Mouse (Mus musculus): ENCODE data around the gene Gal3st2. TPM values are rescaled to one million over a fixed set of nuclear protein-coding genes. Genes with fewer than 3 reads are reported as not detected.
"Not testable (repeated sequence)": the region's sequence is repeated elsewhere in the genome, so short reads cannot be mapped to it uniquely, and the experiment has no call there.

The Gal3st2 gene
- polyA plus RNA-seq, 1 experiment from 2014 or later: not detected

DNA sequence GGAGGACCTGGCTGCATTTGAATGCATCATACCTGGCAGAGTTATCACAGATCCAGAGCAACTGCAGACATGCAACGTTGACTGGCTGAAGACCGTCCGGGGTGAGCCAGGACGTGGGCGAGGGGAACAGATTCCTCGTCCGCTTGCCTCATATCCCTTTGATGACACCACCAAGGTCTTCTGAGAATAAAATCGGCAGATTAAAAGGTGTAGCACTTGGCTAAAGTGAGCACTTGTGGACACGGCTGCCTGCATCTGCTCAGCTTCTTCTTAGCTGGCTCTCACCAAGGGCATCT is 34.6 kb upstream of the Gal3st2 start:
- H3K36me3 ChIP-seq (ENCODE audit: control insufficient read depth, insufficient read depth, low read length): 0 out of 2 replicates have a peak, but pooled peaks cover under 1% of the 10 kb centered on the region
- peak overlapping the region; percentile 88; the same call in 1 of the 2 replicates for H3K9ac ChIP-seq (ENCODE audit: low read depth, low read length)
- peaks cover 12% of the 10 kb centered on the region for H3K4me1 ChIP-seq (ENCODE audit: control insufficient read depth, insufficient read depth, low read depth, low read length)
- no peaks in the 10 kb centered on the region for H3K27me3 ChIP-seq (replicated peaks; ENCODE audit: control insufficient read depth, insufficient read depth, low read length)
- 94% methylated on average over 9 of the region's 9 CpGs for WGBS
- H3K4me2 ChIP-seq (ENCODE audit: low read length): peak overlapping the region; percentile 69
- peak overlapping the region; percentile 67; the same call in 1 of the 2 replicates for H3K4me3 ChIP-seq (ENCODE audit: low read length)
- no peak overlapping the region for H3K27ac ChIP-seq (ENCODE audit: low read depth, low read length)
- H3K9me3 ChIP-seq (ENCODE audit: control insufficient read depth, low read length): no peaks in the 10 kb centered on the region
- no peak for ATAC-seq

DNA sequence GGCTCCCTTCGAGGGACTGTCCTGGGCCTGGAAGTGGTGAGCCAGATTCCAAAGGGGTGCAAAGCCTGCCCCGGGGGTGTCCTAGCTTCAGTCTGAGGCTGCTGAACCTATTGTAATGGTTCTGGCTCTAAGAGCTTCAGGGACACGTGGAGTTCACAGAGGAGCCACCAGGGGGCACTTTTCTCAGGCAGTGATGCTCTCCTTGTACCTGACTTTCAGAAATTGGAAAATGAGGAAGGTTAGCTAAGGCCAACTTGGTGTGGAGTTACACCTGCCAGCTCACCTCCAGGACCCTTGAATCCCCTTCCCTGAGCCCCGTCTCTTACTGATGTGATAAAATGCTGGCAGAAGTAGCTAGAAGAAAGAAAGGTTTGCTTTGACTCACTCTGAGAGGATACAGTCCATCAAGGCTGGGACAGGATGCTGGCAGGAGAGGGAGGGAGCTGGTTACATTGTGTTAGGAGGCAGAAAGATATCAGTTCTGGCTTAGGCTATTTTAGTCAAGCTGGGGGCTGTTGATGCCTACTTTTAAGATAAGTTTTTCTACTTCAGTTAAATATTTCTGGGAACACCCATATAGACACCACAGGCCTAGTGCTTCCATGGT is 28.2 kb upstream of the Gal3st2 start:
- not testable (repeated sequence) for H3K9me3 ChIP-seq (ENCODE audit: control insufficient read depth, low read length); H3K4me3 ChIP-seq (ENCODE audit: low read length); H3K9ac ChIP-seq (ENCODE audit: low read depth, low read length); H3K4me2 ChIP-seq (ENCODE audit: low read length); H3K36me3 ChIP-seq (ENCODE audit: control insufficient read depth, insufficient read depth, low read length); H3K27me3 ChIP-seq (replicated peaks; ENCODE audit: control insufficient read depth, insufficient read depth, low read length); H3K27ac ChIP-seq (ENCODE audit: low read depth, low read length); H3K4me1 ChIP-seq (ENCODE audit: control insufficient read depth, insufficient read depth, low read depth, low read length)
- 78% methylated on average over 2 of the region's 4 CpGs for WGBS
- ATAC-seq: 0 out of 2 replicates have a peak, but pooled peaks have one; percentile 34

DNA sequence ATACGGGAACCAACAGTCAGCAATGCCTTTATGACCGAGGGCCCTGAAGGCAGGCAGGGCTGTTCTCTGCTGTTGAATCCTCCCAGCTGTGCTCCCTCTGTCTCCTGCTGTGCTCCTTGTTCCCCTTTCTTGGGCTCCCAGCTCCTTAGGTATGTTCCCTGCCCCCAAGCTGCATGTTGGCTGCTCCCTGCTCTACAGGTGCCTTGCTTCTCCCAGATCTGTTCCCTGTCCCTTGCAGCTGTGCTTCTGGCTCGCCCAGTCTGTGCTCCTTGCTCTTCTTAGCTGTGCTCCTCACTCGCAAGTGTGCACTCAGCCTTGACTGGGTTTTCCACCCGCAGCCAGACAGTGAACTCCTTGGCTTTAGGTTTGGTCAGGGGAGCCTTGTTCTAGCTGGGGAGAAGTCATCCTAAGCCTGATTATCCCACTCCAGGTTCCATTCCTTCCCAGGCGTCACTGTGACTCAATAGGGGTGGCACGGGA is 26.4 kb upstream of the Gal3st2 start:
- Histone ChIP-seq H3K4me2 (ENCODE audit: low read length) (no peak overlapping the region), H3K9ac (ENCODE audit: low read depth, low read length) (no peak overlapping the region), H3K36me3 (ENCODE audit: control insufficient read depth, insufficient read depth, low read length) (peaks cover 6% of the 10 kb centered on the region; the same call in 1 of the 2 replicates), H3K27ac (ENCODE audit: low read depth, low read length) (no peak overlapping the region), H3K4me3 (ENCODE audit: low read length) (no peak overlapping the region), H3K27me3 (replicated peaks; ENCODE audit: control insufficient read depth, insufficient read depth, low read length) (no peaks in the 10 kb centered on the region), H3K4me1 (ENCODE audit: control insufficient read depth, insufficient read depth, low read depth, low read length) (no peaks in the 10 kb centered on the region), H3K9me3 (ENCODE audit: control insufficient read depth, low read length) (no peaks in the 10 kb centered on the region)
- ATAC-seq: no peak
- WGBS: 86% methylated on average over 7 of the region's 7 CpGs

DNA sequence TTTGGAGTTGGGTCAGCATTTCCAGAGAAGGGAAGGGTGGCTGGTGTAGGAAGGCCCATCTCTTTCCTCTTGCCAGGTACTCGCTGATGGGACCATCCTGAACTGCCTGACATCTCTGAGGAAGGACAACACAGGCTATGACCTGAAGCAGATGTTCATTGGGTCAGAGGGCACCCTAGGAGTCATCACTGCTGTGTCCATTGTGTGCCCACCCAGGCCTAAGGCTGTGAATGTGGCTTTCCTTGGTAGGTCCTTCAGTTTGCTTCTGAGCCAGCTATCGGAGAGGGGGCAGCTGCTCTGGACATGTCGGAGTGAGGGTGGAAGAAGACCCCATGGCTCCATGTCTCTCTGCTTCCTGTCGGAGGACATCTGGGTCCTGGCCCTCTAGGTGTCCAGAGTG is 25.9 kb upstream of the Gal3st2 start:
- H3K4me2 ChIP-seq (ENCODE audit: low read length): no peak overlapping the region
- no peaks in the 10 kb centered on the region for H3K4me1 ChIP-seq (ENCODE audit: control insufficient read depth, insufficient read depth, low read depth, low read length)
- no peaks in the 10 kb centered on the region for H3K9me3 ChIP-seq (ENCODE audit: control insufficient read depth, low read length)
- ATAC-seq: no peak
- H3K27ac ChIP-seq (ENCODE audit: low read depth, low read length): no peak overlapping the region
- no peaks in the 10 kb centered on the region for H3K27me3 ChIP-seq (replicated peaks; ENCODE audit: control insufficient read depth, insufficient read depth, low read length)
- peaks cover 6% of the 10 kb centered on the region; the same call in 1 of the 2 replicates for H3K36me3 ChIP-seq (ENCODE audit: control insufficient read depth, insufficient read depth, low read length)
- no peak overlapping the region for H3K4me3 ChIP-seq (ENCODE audit: low read length)
- H3K9ac ChIP-seq (ENCODE audit: low read depth, low read length): no peak overlapping the region
- WGBS: 92% methylated on average over 4 of the region's 4 CpGs

DNA sequence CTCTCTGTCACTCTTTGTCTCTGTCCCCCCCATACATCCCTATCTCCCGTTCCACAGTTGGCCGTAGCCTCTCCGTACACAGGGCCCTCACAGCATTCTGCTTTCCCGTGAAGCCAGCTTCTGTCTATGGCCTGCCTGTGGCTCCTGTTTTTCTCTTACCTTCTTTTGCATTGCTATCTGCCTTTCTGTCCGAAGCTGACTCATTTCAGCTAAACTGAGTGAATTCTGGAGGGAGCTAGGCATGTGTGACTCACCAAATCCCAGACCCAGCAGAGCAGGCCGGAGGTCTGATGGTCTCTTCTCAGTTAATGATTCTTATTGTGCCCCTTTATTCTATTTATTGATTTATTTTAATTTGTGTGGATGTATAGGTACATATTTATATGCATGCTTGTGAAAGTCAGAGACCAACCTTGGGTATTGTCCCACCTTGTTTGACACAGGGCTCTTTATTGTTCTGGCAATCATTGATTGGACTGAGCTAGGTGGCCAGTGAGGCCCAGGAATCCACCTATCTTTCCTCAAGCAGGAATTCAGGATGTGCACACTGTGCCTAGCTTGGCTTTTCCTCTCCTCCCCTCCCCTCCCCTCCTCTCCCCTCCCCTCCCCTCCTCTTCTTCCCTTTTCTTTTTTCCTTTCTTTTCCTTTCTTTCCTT is 25.1 kb upstream of the Gal3st2 start:
- no peak overlapping the region for H3K4me2 ChIP-seq (ENCODE audit: low read length)
- WGBS: 94% methylated on average over 6 of the region's 6 CpGs
- H3K27ac ChIP-seq (ENCODE audit: low read depth, low read length): no peak overlapping the region
- H3K4me3 ChIP-seq (ENCODE audit: low read length): no peak overlapping the region
- no peaks in the 10 kb centered on the region for H3K27me3 ChIP-seq (replicated peaks; ENCODE audit: control insufficient read depth, insufficient read depth, low read length)
- peaks cover 6% of the 10 kb centered on the region; the same call in 1 of the 2 replicates for H3K36me3 ChIP-seq (ENCODE audit: control insufficient read depth, insufficient read depth, low read length)
- H3K4me1 ChIP-seq (ENCODE audit: control insufficient read depth, insufficient read depth, low read depth, low read length): no peaks in the 10 kb centered on the region
- no peak overlapping the region for H3K9ac ChIP-seq (ENCODE audit: low read depth, low read length)
- ATAC-seq: no peak
- H3K9me3 ChIP-seq (ENCODE audit: control insufficient read depth, low read length): no peaks in the 10 kb centered on the region

DNA sequence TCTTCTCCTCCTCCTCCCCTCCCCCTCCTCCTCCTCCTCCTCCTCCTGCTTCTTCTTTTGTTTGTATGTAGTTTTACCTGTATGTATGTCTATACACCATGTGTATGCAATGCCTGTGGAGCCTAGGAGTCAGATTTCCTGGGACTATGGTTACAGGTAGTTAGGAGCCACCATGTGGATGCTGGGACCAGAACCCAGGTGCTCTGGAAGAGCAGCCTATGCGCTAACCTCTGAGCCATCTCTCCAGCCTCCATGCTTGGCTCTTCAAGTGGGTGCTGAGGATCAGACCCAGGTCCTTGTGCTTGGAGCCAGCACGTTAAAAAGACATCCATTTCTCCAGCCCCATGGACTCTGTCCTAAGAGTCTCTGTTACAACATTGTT is 24.6 kb upstream of the Gal3st2 start:
- no peaks in the 10 kb centered on the region for H3K4me1 ChIP-seq (ENCODE audit: control insufficient read depth, insufficient read depth, low read depth, low read length)
- H3K9me3 ChIP-seq (ENCODE audit: control insufficient read depth, low read length): no peaks in the 10 kb centered on the region
- H3K27me3 ChIP-seq (replicated peaks; ENCODE audit: control insufficient read depth, insufficient read depth, low read length): no peaks in the 10 kb centered on the region
- H3K4me2 ChIP-seq (ENCODE audit: low read length): no peak overlapping the region
- ATAC-seq: no peak
- H3K36me3 ChIP-seq (ENCODE audit: control insufficient read depth, insufficient read depth, low read length): peaks cover 6% of the 10 kb centered on the region; the same call in 1 of the 2 replicates
- 88% methylated on average over 2 of the region's 2 CpGs for whole genome bisulfite sequencing
- no peak overlapping the region for H3K27ac ChIP-seq (ENCODE audit: low read depth, low read length)
- no peak overlapping the region for H3K9ac ChIP-seq (ENCODE audit: low read depth, low read length)
- no peak overlapping the region for H3K4me3 ChIP-seq (ENCODE audit: low read length)

DNA sequence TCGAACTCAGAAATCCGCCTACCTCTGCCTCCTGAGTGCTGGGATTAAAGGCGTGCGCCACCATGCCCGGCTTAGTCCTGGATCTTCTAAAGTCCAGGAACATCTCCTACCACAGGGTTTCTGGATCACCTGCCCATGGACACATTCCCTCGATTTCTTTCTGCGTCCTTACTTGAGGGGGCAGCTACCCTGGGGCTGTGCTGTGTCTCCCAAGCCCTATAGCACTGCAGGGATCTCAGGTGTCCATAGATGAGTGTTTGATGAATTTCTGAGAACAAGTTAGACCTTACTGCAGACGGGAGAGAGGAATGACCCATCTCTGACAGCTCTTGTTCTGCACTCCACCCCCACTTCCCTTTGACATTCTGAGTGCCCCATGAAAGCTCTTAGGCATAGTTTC is 23.8 kb upstream of the Gal3st2 start:
- Histone ChIP-seq H3K36me3 (ENCODE audit: control insufficient read depth, insufficient read depth, low read length) (peaks cover 6% of the 10 kb centered on the region; the same call in 1 of the 2 replicates), H3K9me3 (ENCODE audit: control insufficient read depth, low read length) (no peaks in the 10 kb centered on the region), H3K4me2 (ENCODE audit: low read length) (no peak overlapping the region), H3K4me1 (ENCODE audit: control insufficient read depth, insufficient read depth, low read depth, low read length) (no peaks in the 10 kb centered on the region), H3K9ac (ENCODE audit: low read depth, low read length) (no peak overlapping the region), H3K27me3 (replicated peaks; ENCODE audit: control insufficient read depth, insufficient read depth, low read length) (no peaks in the 10 kb centered on the region), H3K4me3 (ENCODE audit: low read length) (no peak overlapping the region), H3K27ac (ENCODE audit: low read depth, low read length) (no peak overlapping the region)
- 96% methylated on average over 7 of the region's 8 CpGs for WGBS
- ATAC-seq: no peak

DNA sequence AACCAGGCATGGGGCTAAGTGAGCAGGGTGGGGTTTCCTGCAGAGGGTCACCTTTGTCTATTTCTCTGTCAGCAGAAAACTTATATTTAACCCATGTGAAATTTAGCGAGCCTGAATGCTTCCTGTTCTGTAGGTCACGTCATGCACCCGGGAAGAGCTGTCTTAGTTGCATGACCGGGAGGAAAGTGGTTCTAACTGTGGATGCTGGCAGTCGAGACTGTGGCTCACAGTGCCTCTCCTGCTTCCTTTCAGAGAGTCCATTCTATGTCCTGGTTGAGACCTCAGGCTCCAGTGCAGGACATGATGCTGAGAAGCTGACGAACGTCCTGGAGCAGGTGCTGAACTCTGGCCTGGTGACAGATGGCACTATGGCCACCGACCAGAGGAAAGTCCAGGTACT is 22.5 kb upstream of the Gal3st2 start:
- not testable (repeated sequence) for H3K9me3 ChIP-seq (ENCODE audit: control insufficient read depth, low read length); H3K9ac ChIP-seq (ENCODE audit: low read depth, low read length); H3K27ac ChIP-seq (ENCODE audit: low read depth, low read length); H3K36me3 ChIP-seq (ENCODE audit: control insufficient read depth, insufficient read depth, low read length); H3K4me2 ChIP-seq (ENCODE audit: low read length); ATAC-seq; H3K4me1 ChIP-seq (ENCODE audit: control insufficient read depth, insufficient read depth, low read depth, low read length); H3K27me3 ChIP-seq (replicated peaks; ENCODE audit: control insufficient read depth, insufficient read depth, low read length); H3K4me3 ChIP-seq (ENCODE audit: low read length)
- 89% methylated on average over 6 of the region's 8 CpGs for WGBS

DNA sequence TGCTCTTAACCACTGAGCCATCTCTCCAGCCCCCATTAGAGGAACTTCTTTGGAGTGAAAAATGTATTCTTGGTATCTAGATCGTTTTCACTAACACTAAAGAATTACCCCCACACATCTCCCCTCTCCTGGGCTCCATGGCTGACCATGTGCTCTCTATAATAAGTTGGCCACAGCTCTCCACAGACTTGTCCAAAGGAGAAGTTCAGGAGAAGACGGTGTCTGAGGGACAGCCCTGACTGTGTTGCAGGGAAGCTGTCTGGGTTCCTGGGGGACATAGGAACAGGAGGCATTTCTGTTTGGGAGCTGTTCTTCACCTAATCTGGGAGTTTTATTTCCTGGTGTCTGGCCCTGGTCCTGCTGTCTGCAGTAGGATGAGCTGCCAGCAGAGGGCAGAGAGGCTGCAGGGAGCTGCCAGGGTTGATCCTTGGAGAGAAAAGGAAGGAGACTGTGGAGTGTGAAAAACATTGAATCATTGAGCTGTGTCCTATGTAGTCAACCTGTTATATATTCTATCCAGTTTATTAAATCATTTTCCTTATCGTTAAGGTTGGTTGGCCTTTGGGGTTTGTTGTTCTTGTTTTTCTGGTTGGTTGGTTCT is 15.2 kb upstream of the Gal3st2 start:
- H3K27me3 ChIP-seq (replicated peaks; ENCODE audit: control insufficient read depth, insufficient read depth, low read length); H3K9me3 ChIP-seq (ENCODE audit: control insufficient read depth, low read length); H3K9ac ChIP-seq (ENCODE audit: low read depth, low read length); H3K4me1 ChIP-seq (ENCODE audit: control insufficient read depth, insufficient read depth, low read depth, low read length); H3K4me3 ChIP-seq (ENCODE audit: low read length); H3K36me3 ChIP-seq (ENCODE audit: control insufficient read depth, insufficient read depth, low read length); H3K27ac ChIP-seq (ENCODE audit: low read depth, low read length); H3K4me2 ChIP-seq (ENCODE audit: low read length): not testable (repeated sequence)
- ATAC-seq: peak; percentile 76
- 68% methylated on average over 1 of the region's 3 CpGs for WGBS
